Mouse (Mus musculus) hematopoietic stem cell, adult 5-6 weeks (primary cell): Measurements from ENCODE around the gene Large1. TPM values are rescaled to one million over a fixed set of nuclear protein-coding genes. Genes with fewer than 3 reads are reported as not detected.

ENCODE experiments used
- ATAC-seq, 2 experiments: fragments of 125-278 bp in 1 of 2; replicated peaks in 1 of 2; 2 replicates each; pipeline ENCODE4 v1.8.0; 2016 to 2017; ENCODE audit warnings: inconsistent platforms in 2 of 2, mild to moderate bottlenecking in 2 of 2, moderate number of reproducible peaks in 2 of 2, low read depth in 1 of 2, moderate TSS enrichment in 1 of 2; ENCODE audit not compliant: low FRiP score in 2 of 2, poor library complexity in 2 of 2, severe bottlenecking in 2 of 2, insufficient read depth in 1 of 2, low TSS enrichment in 1 of 2
- total RNA-seq: library from RNA; stranded (forward); fragments of 172-1452, 232-1000 nt; gene quantifications from 2 replicates; pipeline ENCODE4 v1.2.3, GENCODE M21; 2017

Large1 gene
- total RNA-seq, 1 experiment from 2014 or later = 5.2 TPM

DNA sequence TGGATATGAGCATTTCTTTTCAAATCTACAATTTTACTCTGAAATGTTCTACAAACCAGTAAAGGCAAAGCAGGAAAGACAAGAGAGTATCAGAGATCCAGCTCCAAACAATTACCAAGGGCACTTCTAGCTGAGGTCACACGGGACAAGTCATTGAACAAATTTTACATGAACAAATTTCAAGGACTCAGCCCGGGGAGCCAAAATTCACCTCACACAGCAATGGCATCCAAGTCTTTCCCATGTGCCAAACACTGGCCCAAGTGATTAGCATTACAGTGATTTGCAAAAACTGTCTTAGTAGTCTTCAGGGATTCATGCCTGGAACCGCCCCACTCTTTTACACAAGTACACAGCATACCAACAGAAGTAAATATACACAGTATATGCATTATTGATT is 126.5 kb downstream of the Large1 start:
- ATAC-seq = no peak

DNA sequence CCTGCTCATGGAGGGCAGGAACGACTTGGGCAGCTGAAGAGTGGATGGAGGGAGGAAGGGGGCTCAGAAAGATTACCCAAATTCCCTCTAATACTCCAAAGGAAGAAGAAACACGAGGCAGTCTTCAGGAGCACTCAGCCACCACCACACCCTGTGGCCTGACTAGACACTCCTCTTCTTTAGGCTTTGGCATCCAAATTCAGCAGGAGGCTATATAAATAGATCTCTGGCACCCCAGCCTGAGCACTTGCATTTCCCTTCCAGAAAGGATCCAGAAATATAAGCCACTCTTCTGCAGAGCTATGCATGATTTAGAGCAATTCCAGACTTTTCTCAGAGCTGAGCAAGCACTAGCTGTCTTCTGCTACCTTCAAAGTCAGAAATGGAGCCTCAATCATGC is 127.7 kb downstream of the Large1 start:
- no peak for ATAC-seq

GRCm38 (mm10) chr8:73219178-73219811 is 134.0 kb downstream of the Large1 start:
- ATAC-seq = no peak

DNA sequence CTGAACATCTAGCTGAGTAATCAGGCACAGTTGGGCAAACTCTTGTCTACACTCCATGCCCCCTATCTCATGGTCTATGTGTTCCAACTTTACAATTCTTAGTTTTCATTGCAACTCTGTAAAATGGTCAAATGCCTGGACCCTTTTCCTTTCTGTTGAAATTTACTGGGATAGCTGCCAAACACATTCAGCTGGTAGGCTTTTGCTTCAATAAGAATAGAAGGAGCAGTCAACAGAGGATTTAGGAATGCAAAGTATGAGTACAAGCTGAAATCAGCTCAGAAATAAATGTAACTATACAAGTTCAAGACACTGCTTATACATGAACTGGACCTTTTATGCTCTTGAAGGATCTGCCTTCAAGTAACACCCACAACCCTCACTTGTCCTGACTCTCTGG is 146.5 kb downstream of the Large1 start:
- ATAC-seq = no peak

DNA sequence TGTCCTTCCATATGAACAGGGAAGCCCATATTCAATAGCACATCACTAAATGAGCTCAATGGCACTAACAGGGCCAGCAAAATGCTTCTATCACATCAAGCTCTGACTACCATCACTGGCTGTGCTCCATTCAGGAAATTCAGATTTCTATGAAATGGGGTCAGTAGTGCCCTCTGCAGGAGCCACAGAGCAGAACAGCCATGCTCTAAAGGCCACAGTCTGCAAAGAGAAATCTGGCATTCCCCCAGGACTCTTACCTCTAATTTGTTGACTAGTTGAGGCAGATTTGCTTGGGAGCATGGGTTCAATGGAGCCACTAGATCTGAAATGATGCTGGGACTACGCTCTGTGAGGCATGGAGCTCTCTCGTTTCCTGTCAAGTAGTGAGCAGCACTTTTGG is 151.5 kb downstream of the Large1 start:
- peak in 1 of 2 experiments; percentile 32; a peak in 1 of 4 replicates for ATAC-seq

DNA sequence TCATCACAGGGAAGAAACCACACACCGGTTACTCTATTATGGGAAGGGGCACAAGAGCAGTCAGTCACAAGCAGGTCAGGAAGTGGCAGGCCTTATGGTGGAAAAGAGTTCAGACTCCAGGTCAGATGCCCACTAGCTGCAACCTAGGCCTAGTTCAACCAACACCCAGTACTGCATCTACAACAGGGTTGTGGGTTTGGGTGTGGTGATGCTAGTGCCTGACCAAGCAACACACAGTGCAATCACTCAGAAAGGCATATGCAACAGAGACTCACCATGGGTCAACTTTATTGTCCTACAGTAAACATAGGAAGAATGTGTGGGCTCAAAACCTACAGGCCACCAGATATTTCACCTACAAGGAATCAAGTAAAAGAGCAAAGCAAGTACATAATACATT is 155.6 kb downstream of the Large1 start:
- no peak for ATAC-seq

- ATAC-seq = no peak
Measured at GRCm38 (mm10) chr8:73188684-73189083, 164.7 kb downstream of the Large1 start.

DNA sequence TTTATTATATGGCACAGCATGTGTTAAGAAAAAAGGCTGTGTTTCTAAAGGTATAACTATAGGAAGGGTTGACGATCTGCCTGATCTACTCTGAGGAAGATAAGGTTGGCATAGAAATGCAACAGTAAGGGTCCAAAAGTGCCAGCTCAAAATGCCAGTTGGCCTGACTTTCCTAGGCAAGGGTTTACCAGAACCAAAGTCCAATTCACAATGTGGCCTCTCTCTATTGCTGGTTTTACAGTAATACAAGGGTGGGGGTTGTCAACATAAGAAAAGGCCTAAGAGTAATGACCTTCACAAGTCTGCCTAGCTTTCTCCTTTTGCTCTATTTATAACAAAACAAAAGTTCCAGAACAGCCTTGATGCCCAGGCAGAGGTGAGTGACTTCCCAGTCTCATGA is 166.0 kb downstream of the Large1 start:
- no peak for ATAC-seq

DNA sequence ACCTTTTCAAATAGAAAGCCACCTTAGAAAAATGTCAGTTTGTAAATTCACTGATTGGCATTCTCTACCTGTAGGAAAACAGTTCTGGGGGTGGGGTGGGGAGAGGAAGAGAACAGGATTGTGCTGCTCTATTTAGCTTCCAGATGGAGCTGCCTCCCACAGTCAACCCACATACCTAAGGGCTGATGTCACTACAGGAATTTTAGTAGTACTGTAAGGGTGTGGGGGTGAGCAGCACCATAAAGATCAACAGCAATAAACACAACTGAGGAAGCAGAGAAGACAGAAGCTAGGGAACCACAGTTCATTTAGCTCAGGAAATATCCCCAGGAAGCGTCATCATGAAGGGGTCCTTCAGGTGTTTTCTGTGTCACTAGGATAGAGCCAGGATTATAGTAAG is 174.9 kb downstream of the Large1 start:
- ATAC-seq = no peak

- ATAC-seq = no peak
Measured at GRCm38 (mm10) chr8:73172661-73173060, 180.7 kb downstream of the Large1 start.

GRCm38 (mm10) chr8:73161994-73162393 is 191.3 kb downstream of the Large1 start:
- ATAC-seq = peak; percentile 62 to 68

- peak; percentile 76 to 77 for ATAC-seq
Measured at GRCm38 (mm10) chr8:73161564-73161963, 191.8 kb downstream of the Large1 start.

- ATAC-seq = no peak
Measured at GRCm38 (mm10) chr8:73160945-73161344, 192.4 kb downstream of the Large1 start.

- no peak for ATAC-seq
Measured at GRCm38 (mm10) chr8:73147236-73147635, 206.1 kb downstream of the Large1 start.

- no peak for ATAC-seq
Measured at GRCm38 (mm10) chr8:73142660-73143395, 210.5 kb downstream of the Large1 start.

- ATAC-seq = no peak
Measured at GRCm38 (mm10) chr8:73135397-73135796, 217.9 kb downstream of the Large1 start.

GRCm38 (mm10) chr8:73132080-73132479 is 221.3 kb downstream of the Large1 start:
- no peak for ATAC-seq

DNA sequence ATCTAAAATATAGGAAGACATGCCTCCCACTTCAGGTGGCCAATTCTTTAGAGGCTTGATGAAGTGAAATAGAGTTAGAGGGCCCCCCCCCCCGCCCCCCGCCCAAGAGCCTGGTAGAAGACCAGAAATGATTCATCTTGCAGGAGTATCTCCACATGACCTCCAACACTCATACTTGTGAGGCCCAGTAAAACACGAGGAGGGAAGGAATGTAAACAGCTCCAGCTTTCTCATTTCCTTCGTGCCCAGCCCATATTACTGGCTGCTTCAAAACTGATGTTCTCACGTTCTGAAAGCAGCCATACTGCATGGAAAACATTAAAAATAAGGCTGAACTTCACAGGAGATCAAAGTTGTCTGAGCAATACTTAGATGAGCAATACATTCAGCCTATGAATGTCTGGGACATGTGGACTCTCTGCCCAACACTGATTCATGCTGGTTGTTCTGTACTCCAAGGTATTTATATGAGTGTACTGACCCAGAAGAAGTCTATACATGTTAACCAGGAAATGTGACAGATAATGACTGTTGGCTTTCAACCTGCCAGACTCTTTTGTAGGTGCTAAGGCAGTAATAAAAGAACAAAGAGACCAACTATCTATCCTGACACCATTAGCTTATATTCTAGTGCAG is 229.4 kb downstream of the Large1 start:
- no peak for ATAC-seq
